Mouse (Mus musculus) megakaryocyte-erythroid progenitor cell, adult 5-6 weeks (primary cell): ENCODE measurements around the gene Alg1. TPM values are rescaled to one million over a fixed set of nuclear protein-coding genes. Genes with fewer than 3 reads are reported as not detected.

Source experiments
- total RNA-seq, 2 experiments: library from RNA; stranded (forward) in 1 of 2; stranded (reverse) in 1 of 2; fragments of 200-1000, 215-1000 nt in 1 of 2; fragments of >200 nt in 1 of 2; fragmentation: Nextera tagmentation in 1 of 2; gene quantifications; 2 replicates each; pipeline ENCODE4 v1.2.3; 2014 to 2017

Alg1 gene
- total RNA-seq, 2 experiments from 2014 or later = 11.6 to 23.5 TPM

Other genes with a start within 250 kb of the Alg1 start
- gene Sept12, start 235.8 kb upstream of the Alg1 start, total RNA-seq (2014; fragmentation: Nextera tagmentation) = not detected in 2 replicates
- not detected in 2 replicates for gene Sept12, start 235.8 kb upstream of the Alg1 start, total RNA-seq (2017)
- not detected in 2 replicates for gene Smim22, start 226.3 kb upstream of the Alg1 start, total RNA-seq (2014; fragmentation: Nextera tagmentation)
- gene Smim22, start 226.3 kb upstream of the Alg1 start, total RNA-seq (2017) = not detected in 2 replicates
- 3.4 and 24.4 TPM in 2 replicates for gene Rogdi, start 220.1 kb upstream of the Alg1 start, total RNA-seq (2014; fragmentation: Nextera tagmentation)
- 1.6 and 2.2 TPM in 2 replicates for gene Rogdi, start 220.1 kb upstream of the Alg1 start, total RNA-seq (2017)
- gene Glyr1, start 183.8 kb upstream of the Alg1 start, total RNA-seq (2014; fragmentation: Nextera tagmentation) = 68.7 and 80.2 TPM in 2 replicates
- 84.7 and 85.2 TPM in 2 replicates for gene Glyr1, start 183.8 kb upstream of the Alg1 start, total RNA-seq (2017)
- gene Ubn1, start 183.6 kb upstream of the Alg1 start, total RNA-seq (2014; fragmentation: Nextera tagmentation) = 47.5 and 48.3 TPM in 2 replicates
- 38.4 and 39.8 TPM in 2 replicates for gene Ubn1, start 183.6 kb upstream of the Alg1 start, total RNA-seq (2017)
- gene Ppl, start 101.2 kb upstream of the Alg1 start, total RNA-seq (2014; fragmentation: Nextera tagmentation) = not detected in 2 replicates
- gene Ppl, start 101.2 kb upstream of the Alg1 start, total RNA-seq (2017) = not detected in 2 replicates
- gene Sec14l5, start 86.5 kb upstream of the Alg1 start, total RNA-seq (2014; fragmentation: Nextera tagmentation) = not detected in 2 replicates
- gene Sec14l5, start 86.5 kb upstream of the Alg1 start, total RNA-seq (2017) = not detected in 2 replicates
- gene Nagpa, start 29.6 kb upstream of the Alg1 start, total RNA-seq (2014; fragmentation: Nextera tagmentation) = 21.1 and 23.5 TPM in 2 replicates
- gene Nagpa, start 29.6 kb upstream of the Alg1 start, total RNA-seq (2017) = 27.3 and 28.6 TPM in 2 replicates
- not detected in 2 replicates for gene AU021092, start 11.3 kb upstream of the Alg1 start, total RNA-seq (2014; fragmentation: Nextera tagmentation)
- gene AU021092, start 11.3 kb upstream of the Alg1 start, total RNA-seq (2017) = not detected in 2 replicates
- gene Eef2kmt, start 22.4 kb downstream of the Alg1 start, total RNA-seq (2014; fragmentation: Nextera tagmentation) = 21.1 and 23.9 TPM in 2 replicates
- 16.3 and 32.4 TPM in 2 replicates for gene Eef2kmt, start 22.4 kb downstream of the Alg1 start, total RNA-seq (2017)